Mouse (Mus musculus) heart, embryonic 15.5 days (tissue): Measurements from ENCODE around the gene Ryr3. TPM values are rescaled to one million over a fixed set of nuclear protein-coding genes. Genes with fewer than 3 reads are reported as not detected.

Source experiments
- ATAC-seq: fragments of 200-750 bp; cut with Nextera tagmentation; replicated peaks from 2 replicates; pipeline ENCODE4 v1.8.0; 2017; ENCODE audit warnings: low read depth, moderate TSS enrichment; ENCODE audit not compliant: insufficient number of reproducible peaks, insufficient read depth, low FRiP score
- H3K27ac ChIP-seq: fragments of 300-500 bp; sonication (generic); 2 replicates; pipeline ENCODE4 v1.5.1; 2015; ENCODE audit warnings: mild to moderate bottlenecking, inconsistent platforms
- H3K27me3 ChIP-seq: fragments of 300-500 bp; sonication (generic); 2 replicates; pipeline ENCODE4 v1.6.1; 2015; ENCODE audit warnings: inconsistent platforms
- H3K36me3 ChIP-seq: fragments of 300-500 bp; sonication (generic); 2 replicates; pipeline ENCODE4 v1.6.1; 2015; ENCODE audit warnings: mild to moderate bottlenecking, inconsistent platforms
- H3K4me1 ChIP-seq: fragments of 300-500 bp; sonication (generic); replicated peaks from 2 replicates; pipeline ENCODE4 v1.6.1; 2015; ENCODE audit warnings: inconsistent platforms
- H3K4me2 ChIP-seq: fragments of 300-500 bp; sonication (generic); 2 replicates; pipeline ENCODE4 v1.6.1; 2015; ENCODE audit warnings: inconsistent platforms, mild to moderate bottlenecking, moderate library complexity
- H3K4me3 ChIP-seq: fragments of 300-500 bp; sonication (generic); 2 replicates; pipeline ENCODE4 v1.5.1; 2015; ENCODE audit warnings: mild to moderate bottlenecking, inconsistent platforms
- H3K9ac ChIP-seq: fragments of 300-500 bp; sonication (generic); 2 replicates; pipeline ENCODE4 v1.6.1; 2015; ENCODE audit warnings: mild to moderate bottlenecking, inconsistent platforms
- H3K9me3 ChIP-seq: fragments of 300-500 bp; sonication (generic); replicated peaks from 2 replicates; pipeline ENCODE4 v1.6.1; 2016; ENCODE audit warnings: inconsistent platforms
- WGBS: fragments of 180-500 bp; shearing (Covaris S2); methylation state at CpG from one replicate; pipeline ENCODE4 v1.1.7; 2015; ENCODE audit warnings: mixed read lengths; 5-methylcytosine and 5-hydroxymethylcytosine counted together
- polyA plus RNA-seq: library from polyadenylated mRNA; unstranded; fragments of >200 nt; fragmentation: Nextera tagmentation; extraction: Ambion mirVana; gene quantifications from 2 replicates; pipeline ENCODE4 v1.2.1, GENCODE M21; 2015

The Ryr3 gene
- polyA plus RNA-seq, 1 experiment from 2014 or later: 3.7 TPM

- H3K36me3 ChIP-seq: no peaks in the 10 kb centered on the region
- H3K9me3 ChIP-seq: no peaks in the 10 kb centered on the region
- no peak overlapping the region for H3K9ac ChIP-seq
- no peak overlapping the region for H3K27ac ChIP-seq
- no peak overlapping the region for H3K4me3 ChIP-seq
- no peak overlapping the region for H3K4me2 ChIP-seq
- WGBS: 38% methylated on average over 4 of the region's 4 CpGs
- no peaks in the 10 kb centered on the region for H3K4me1 ChIP-seq
- no peak for ATAC-seq
- no peaks in the 10 kb centered on the region for H3K27me3 ChIP-seq
These were observed 385.2 kb downstream of the Ryr3 start for GRCm38 (mm10) chr2:112831423-112832305.

DNA sequence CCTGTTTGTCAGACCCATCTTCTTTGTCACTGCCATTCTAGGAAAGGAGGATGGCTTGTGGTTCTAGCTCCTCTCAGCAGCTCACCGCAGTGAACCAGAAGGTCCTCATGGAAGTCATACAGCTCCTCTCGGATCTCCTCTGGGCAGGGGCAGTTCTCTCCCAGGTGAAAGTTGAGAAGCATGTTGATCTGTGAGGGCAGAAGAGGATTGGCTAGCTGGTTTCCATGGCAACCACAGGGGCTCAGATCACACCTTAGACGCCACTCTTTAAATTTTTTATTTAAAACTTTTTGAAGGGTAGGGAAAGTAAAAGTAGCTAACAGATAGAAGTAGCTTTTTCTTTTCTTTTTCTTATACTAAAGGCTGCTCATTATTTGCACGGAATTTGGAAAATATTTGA is 390.3 kb downstream of the Ryr3 start:
- no peak overlapping the region for H3K4me2 ChIP-seq
- no peak overlapping the region for H3K9ac ChIP-seq
- H3K4me1 ChIP-seq: no peaks in the 10 kb centered on the region
- H3K36me3 ChIP-seq: no peaks in the 10 kb centered on the region
- H3K4me3 ChIP-seq: no peak overlapping the region
- H3K9me3 ChIP-seq: no peaks in the 10 kb centered on the region
- H3K27me3 ChIP-seq: no peaks in the 10 kb centered on the region
- 37% methylated on average over 4 of the region's 4 CpGs for WGBS
- no peak for ATAC-seq
- H3K27ac ChIP-seq: no peak overlapping the region

DNA sequence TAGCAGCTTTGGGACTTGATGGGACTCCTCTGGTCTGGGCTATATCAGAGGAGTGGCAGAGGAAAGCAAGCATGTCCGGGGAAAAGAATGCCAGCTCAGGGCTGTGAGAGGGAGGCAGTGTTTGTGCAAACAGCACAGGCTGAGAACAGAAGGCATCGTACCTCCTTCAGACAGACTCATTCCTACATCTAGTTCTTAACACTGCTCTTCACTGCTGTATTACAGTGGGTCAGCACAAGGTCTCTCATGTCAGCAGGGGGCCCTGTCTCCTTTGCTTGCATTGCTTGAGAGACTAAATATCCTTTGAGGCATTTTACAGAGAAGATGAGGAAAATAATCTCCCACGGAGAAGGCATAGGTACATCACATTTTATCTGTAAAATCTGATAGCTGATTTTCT is 394.2 kb downstream of the Ryr3 start:
- WGBS: 35% methylated on average over 3 of the region's 3 CpGs
- Histone ChIP-seq H3K27ac (no peak overlapping the region), H3K27me3 (no peaks in the 10 kb centered on the region), H3K4me3 (no peak overlapping the region), H3K9ac (no peak overlapping the region), H3K4me2 (no peak overlapping the region), H3K36me3 (no peaks in the 10 kb centered on the region), H3K9me3 (no peaks in the 10 kb centered on the region), H3K4me1 (no peaks in the 10 kb centered on the region)
- ATAC-seq: no peak

- no peak for ATAC-seq
- Histone ChIP-seq H3K9ac (no peak overlapping the region), H3K4me1 (no peaks in the 10 kb centered on the region), H3K4me2 (no peak overlapping the region), H3K4me3 (no peak overlapping the region), H3K36me3 (no peaks in the 10 kb centered on the region), H3K27ac (no peak overlapping the region), H3K27me3 (no peaks in the 10 kb centered on the region), H3K9me3 (no peaks in the 10 kb centered on the region)
- WGBS: 69% methylated on average over 2 of the region's 2 CpGs
These were observed 397.8 kb downstream of the Ryr3 start for GRCm38 (mm10) chr2:112819059-112819458.

DNA sequence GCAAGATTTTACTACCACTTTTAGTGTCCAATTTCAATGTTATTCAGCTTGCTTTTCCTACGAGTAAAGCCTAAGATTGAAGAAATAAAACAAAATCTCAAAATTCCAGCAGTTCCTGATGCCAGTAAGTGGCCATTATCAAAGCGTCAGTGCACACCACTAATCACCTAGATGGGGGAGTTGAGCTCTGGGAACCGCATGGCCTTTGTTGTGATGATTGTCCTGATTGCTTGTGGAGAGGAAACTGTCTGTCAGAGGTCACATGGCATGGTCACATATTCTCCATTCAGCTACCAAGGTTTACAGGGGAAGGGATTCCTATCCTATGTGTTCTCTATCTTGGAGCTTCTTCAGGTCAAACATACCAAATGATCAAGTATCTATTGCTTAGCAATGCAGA is 399.9 kb downstream of the Ryr3 start:
- ATAC-seq: no peak
- Histone ChIP-seq H3K4me2 (no peak overlapping the region), H3K4me3 (no peak overlapping the region), H3K27me3 (no peaks in the 10 kb centered on the region), H3K4me1 (no peaks in the 10 kb centered on the region), H3K36me3 (no peaks in the 10 kb centered on the region), H3K9ac (no peak overlapping the region), H3K27ac (no peak overlapping the region), H3K9me3 (no peaks in the 10 kb centered on the region)
- WGBS: 41% methylated on average over 3 of the region's 3 CpGs

- no peaks in the 10 kb centered on the region for H3K9me3 ChIP-seq
- H3K4me2 ChIP-seq: no peak overlapping the region
- no peaks in the 10 kb centered on the region for H3K36me3 ChIP-seq
- no peak overlapping the region for H3K4me3 ChIP-seq
- no peaks in the 10 kb centered on the region for H3K27me3 ChIP-seq
- ATAC-seq: no peak
- no peak overlapping the region for H3K27ac ChIP-seq
- 79% methylated on average over 3 of the region's 3 CpGs for WGBS
- H3K4me1 ChIP-seq: no peaks in the 10 kb centered on the region
- no peak overlapping the region for H3K9ac ChIP-seq
These were observed 400.9 kb downstream of the Ryr3 start for GRCm38 (mm10) chr2:112815960-112816359.

DNA sequence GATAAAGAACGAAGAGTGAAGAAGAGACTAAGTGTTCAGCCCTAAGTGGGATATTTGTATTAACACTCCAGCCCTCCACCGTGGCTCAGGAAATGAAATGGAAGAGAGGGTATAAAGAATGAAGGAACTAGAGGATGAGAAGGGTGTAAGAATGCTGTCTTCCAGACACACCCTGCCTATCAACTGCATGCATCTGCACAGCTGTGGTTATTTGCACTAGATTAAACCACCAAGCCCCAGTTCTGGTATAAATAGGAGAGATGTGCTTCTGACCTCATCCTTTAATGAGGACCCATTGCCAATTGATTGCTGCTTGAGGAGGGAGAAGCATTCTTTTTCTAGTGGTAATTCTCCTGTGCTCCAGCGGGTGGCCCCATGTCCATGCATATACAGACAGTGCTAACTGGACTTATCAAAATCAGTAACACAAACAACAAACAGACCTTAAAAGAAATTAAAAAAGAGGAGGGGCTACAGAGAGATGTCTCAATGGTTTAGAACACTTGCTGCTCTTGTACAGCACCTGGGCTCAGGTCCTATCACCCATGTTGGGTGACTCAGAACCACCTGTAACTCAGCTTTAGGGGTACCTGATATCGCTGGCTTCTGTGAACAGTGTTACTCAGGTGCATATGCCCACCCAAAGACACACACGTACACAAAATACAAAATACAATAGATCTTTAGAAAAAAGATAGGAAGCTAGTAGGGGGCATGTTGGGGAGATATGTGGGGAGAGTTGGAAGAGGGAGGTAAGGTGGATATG is 404.1 kb downstream of the Ryr3 start:
- 67% methylated on average over 5 of the region's 5 CpGs for WGBS
- Histone ChIP-seq H3K4me3 (no peak overlapping the region), H3K9me3 (no peaks in the 10 kb centered on the region), H3K4me2 (no peak overlapping the region), H3K9ac (no peak overlapping the region), H3K27me3 (no peaks in the 10 kb centered on the region), H3K4me1 (no peaks in the 10 kb centered on the region), H3K36me3 (no peaks in the 10 kb centered on the region), H3K27ac (no peak overlapping the region)
- no peak for ATAC-seq

- Histone ChIP-seq H3K9ac (no peak overlapping the region), H3K27ac (no peak overlapping the region), H3K4me2 (no peak overlapping the region), H3K27me3 (no peaks in the 10 kb centered on the region), H3K4me1 (no peaks in the 10 kb centered on the region), H3K4me3 (no peak overlapping the region), H3K9me3 (no peaks in the 10 kb centered on the region), H3K36me3 (no peaks in the 10 kb centered on the region)
- 47% methylated on average over 2 of the region's 2 CpGs for WGBS
- no peak for ATAC-seq
These were observed 410.9 kb downstream of the Ryr3 start for GRCm38 (mm10) chr2:112806015-112806414.

- Histone ChIP-seq H3K27me3 (no peaks in the 10 kb centered on the region), H3K9ac (no peak overlapping the region), H3K36me3 (no peaks in the 10 kb centered on the region), H3K4me2 (no peak overlapping the region), H3K4me3 (no peak overlapping the region), H3K27ac (no peak overlapping the region), H3K9me3 (no peaks in the 10 kb centered on the region), H3K4me1 (no peaks in the 10 kb centered on the region)
- 15% methylated on average over 8 of the region's 8 CpGs for WGBS
- ATAC-seq: no peak
These were observed 416.9 kb downstream of the Ryr3 start for GRCm38 (mm10) chr2:112799995-112800353.

GRCm38 (mm10) chr2:112799351-112799994 is 417.4 kb downstream of the Ryr3 start:
- Histone ChIP-seq H3K9me3 (no peaks in the 10 kb centered on the region), H3K4me1 (no peaks in the 10 kb centered on the region), H3K4me3 (no peak overlapping the region), H3K9ac (no peak overlapping the region), H3K27me3 (no peaks in the 10 kb centered on the region), H3K4me2 (no peak overlapping the region), H3K27ac (no peak overlapping the region), H3K36me3 (no peaks in the 10 kb centered on the region)
- WGBS: 72% methylated on average over 7 of the region's 7 CpGs
- ATAC-seq: no peak

DNA sequence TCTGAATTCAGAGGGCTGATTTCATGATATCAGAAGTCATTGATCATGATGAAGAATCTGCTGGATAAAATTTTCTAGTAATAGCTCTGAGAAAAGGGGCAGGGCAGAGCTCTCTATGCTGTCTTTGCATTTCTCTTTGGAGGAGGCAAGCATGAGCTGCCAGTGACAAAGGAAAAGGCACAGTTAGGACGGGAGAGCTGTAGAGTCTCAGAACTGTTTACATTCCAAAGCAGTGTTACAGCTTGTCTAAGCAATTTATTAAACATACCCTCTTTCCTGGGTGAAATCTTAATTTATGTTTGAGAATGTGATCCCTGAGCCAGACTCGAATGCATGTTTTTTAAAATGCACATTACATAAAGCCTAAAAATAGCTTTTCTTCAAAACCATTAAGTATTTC is 435.3 kb downstream of the Ryr3 start:
- Histone ChIP-seq H3K4me1 (no peaks in the 10 kb centered on the region), H3K27ac (no peak overlapping the region), H3K9me3 (no peaks in the 10 kb centered on the region), H3K4me3 (no peak overlapping the region), H3K27me3 (no peaks in the 10 kb centered on the region), H3K36me3 (no peaks in the 10 kb centered on the region), H3K4me2 (no peak overlapping the region), H3K9ac (no peak overlapping the region)
- WGBS: 38% methylated on average over 2 of the region's 2 CpGs
- no peak for ATAC-seq
